Mouse (Mus musculus): ENCODE results near the gene Olfr843.

Gene Olfr843

GRCm38 (mm10) chr9:19251887-19252286, at the start of gene Olfr843:
Gene Olfr843, minus strand, starts transcription at chr9:19251987.
- DNase-seq, result no peak
